Mouse (Mus musculus) left cerebral cortex, postnatal 10 days (tissue): ENCODE results near the gene Doc2g. TPM values are rescaled to one million over a fixed set of nuclear protein-coding genes. Genes with fewer than 3 reads are reported as not detected.
A peak's percentile ranks its signal among the peaks of the same experiment; 100 is the strongest.
"Not testable (repeated sequence)": the region's sequence is repeated elsewhere in the genome, so short reads cannot be mapped to it uniquely, and the experiment has no call there.

Experiments
- DNase-seq, 2 experiments: peaks; one replicate each; pipeline ENCODE4 v3.0.0; 2021 to 2022; ENCODE audit warnings: low spot score in 2 of 2, mixed read lengths in 1 of 2; ENCODE audit errors: extremely low spot score in 1 of 2
- intact Hi-C: fragments of 180-260 bp; cut with DNase I; formaldehyde crosslinking; loops from one replicate; pipeline ENCODE4 v1.15.1; 2025
- total RNA-seq, 2 experiments: library from RNA; stranded (reverse); gene quantifications; 2 replicates each; pipeline ENCODE4 v1.2.3; 2021

Doc2g gene
- total RNA-seq, 2 experiments from 2014 or later: 3.3 to 4.1 TPM

DNA sequence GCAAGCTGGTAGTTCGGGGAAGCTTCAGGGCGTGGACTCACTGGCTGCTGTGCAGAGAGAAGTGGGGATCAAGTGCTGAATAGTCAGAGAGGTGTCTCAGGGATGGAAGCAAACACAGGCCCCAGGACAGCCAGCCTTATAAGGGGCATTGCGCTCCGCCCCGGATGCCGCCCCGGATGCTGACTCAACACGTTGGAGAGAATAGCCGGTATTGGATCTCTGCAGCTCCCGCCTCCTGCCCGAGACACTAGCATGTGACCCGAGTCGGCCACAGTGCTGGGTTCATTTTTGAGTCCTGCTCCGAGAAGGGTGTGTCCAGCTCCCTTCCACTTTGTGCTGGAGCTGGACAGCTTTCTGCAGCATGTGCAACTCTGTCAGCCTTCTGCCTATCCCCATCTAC, 39.0 kb downstream of the Doc2g start:
- peak in 1 of 2 experiments; percentile 68 for DNase-seq
- intact Hi-C loops: no loop called here

DNA sequence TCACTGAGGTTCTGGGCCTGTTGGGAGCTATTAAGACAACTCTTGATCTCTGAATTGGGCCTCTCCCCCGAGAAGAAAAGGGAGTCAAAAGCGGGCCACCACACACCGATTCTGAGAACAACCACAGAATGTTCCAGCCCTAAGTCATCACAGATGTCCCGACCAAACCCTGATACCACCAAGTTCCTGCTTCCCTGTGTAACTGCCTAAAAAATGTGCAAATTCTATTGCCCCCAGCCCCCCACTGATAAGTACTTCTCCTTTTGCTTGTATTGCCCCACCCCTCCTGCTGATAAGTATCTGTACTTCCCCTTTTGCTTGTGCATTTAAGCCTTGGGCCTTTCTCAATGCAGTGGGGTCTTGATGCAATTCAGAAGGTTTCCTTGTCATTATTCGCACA, 41.0 kb downstream of the Doc2g start:
- intact Hi-C loops, DNase-seq: not testable (repeated sequence)

DNA sequence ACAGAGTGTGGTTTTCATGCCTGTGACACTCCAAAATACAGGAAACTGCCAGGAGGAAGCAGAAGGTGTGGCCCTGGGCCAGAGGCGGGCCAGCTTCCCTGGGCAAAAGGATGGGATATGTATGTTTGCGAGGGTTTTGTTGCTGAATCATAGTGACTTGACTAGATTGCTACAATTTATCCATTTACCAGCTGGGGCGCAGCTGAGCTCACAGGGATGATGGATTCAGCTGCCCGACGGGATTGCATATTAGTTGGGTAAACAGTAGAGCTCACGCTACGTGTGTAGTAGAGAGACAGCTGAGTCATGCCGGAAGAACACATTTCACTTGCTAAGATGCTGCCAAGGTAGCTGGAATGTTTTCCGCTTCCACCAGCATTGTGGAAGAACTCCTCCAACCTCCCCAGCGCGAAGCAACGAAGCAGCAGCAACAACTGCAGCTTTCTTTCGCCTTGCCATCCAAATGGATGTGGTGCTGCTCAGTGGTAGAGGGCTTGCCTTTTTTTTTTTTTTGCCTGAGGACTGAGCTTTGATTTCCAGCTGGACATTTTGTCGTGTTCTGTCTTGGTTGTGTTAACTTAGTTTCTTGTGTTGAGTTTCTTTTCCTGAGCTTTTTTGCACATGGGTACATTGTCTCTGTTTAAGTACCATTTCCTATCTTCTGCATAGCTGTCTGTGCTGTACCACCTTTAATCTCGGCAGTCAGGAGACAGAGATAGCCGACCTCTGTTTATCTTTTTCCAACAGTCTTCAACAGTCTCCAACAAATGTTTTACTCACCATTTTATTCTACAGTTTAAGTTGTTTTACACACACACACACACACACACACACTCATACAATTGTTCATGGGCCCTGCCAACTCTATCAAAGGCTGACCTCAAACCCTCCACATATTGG, 43.1 kb downstream of the Doc2g start, which contains the start of gene Gstp2:
Gene Gstp2, minus strand, starts transcription at position 58 of the 900 bp plus-strand sequence.
- DNase-seq: peak; percentile 76 to 87
- intact Hi-C loops: no loop called here

DNA sequence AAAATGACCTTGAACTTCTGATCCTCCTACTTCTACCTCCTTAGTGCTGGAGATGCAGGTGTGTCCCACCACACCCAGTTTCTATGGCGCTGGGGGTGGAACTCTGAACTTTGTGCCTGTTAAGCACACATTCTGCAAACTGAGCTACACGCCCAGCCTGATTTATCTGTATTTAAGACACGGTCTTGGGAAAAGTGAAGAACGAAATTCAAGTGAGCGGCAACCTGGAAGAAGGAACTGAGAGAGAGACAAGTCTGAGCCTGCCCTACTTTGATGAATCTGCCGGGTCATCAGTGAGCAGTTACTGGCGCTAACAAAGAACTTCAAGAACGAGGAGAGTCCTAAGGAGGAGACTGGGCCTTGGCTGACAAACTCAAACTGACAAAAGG, 43.7 kb downstream of the Doc2g start:
- no peak for DNase-seq

DNA sequence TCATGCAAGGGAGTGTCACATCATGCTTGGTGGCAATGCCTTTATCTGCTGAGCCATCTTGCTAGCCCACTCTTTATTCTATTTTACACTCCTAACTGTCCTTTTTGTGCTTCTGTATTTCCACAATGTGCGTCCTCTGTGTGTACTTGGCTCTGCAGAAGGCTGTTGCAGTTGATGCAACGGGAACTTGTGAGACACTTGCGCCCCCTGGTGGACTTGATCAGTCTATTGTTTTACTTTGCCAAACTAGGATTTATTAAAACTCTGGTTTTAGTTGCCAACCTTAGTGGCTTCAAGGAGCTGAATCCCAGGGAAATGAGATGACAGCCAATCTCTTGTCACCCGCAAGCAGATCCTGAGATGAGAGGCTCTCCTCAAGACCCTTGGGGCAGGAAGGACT, 44.7 kb downstream of the Doc2g start:
- DNase-seq: peak; percentile 48 to 81
- intact Hi-C loops: no loop called here

More for the DNA sequence above, 43.7 kb downstream of the Doc2g start:
- intact Hi-C loops: no loop called here

DNA sequence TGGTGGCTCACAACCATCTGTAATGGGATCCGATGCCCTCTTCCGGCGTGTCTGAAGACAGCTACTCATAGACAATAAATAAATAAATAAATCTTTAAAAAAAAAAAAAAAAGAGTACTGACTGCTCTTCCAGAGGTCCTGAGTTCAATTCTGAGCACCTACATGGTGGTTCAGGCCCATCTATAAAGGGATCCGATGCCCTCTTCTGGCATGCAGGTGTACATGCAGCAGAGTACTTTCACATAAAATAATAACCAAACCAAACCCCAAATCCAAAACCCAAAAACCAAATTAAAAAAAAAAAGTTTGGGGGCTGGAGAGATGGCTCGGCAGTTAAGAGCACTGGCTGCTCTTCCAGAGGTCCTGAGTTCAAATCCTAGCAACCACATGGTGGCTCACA, 46.0 kb downstream of the Doc2g start:
- intact Hi-C loops, DNase-seq: not testable (repeated sequence)

DNA sequence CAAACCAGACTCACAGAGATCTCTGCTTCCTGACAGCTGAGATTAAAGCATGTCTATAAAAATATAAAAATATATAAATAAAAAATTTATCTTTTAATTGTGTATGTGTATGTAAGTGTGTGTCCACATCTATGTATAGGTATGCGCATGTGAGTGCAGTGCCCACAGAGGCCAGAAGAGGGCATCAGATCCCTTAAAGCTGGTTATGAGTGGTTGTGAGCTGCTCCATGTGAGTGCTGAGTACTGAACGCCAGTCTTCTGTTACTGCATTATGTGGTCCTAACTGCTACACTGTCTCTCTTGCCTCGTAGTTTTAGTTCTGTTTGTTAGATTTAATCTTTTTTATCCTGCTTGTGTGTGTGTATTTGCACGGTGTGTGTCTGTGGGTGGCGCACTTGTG, 47.9 kb downstream of the Doc2g start:
- no peak for DNase-seq
- intact Hi-C loops: loop anchor here (5.0 kb wide), 1 partner anchor 36 kb away; no protein-coding TSS in a partner anchor

DNA sequence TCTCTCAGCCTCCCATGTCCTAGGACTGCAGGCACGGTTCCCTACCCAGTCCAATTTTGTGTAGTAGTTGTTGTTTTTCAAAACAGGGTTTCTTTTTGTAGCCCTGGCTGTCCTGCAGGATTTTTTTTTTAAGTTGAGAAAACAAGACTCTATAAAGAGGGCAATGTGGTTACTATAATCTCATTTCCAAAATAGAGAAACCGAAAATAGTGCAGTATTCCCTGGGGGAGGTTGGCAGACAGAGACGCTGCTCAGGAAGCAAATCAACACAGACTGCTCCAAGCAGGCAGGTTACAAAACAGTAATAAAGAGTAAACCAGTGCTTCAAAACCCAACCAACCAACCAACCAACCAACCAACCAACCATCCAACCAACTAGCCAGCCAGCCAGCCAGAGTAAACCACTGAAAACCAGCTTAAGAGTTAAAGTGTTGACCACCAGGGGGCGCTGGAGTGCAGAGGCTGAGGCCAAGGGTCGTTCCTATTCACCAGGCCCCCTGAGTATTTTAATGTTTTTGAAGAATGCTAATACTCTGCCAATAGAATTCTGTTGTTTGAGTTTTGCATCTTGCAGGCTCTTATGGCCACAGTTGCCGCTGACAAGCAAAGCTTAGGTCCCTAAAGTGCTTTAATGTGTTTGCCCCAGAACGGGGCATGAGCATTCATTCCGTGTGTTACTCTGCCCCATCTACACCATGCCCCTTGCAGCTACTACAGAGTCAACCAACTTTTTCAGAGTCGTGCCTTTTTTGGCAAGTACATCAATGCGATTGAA, 48.8 kb downstream of the Doc2g start:
- intact Hi-C loops: loop anchor here (5.0 kb wide), 1 partner anchor 35 kb away; no protein-coding TSS in a partner anchor
- peak in 1 of 2 experiments; percentile 71 for DNase-seq

DNA sequence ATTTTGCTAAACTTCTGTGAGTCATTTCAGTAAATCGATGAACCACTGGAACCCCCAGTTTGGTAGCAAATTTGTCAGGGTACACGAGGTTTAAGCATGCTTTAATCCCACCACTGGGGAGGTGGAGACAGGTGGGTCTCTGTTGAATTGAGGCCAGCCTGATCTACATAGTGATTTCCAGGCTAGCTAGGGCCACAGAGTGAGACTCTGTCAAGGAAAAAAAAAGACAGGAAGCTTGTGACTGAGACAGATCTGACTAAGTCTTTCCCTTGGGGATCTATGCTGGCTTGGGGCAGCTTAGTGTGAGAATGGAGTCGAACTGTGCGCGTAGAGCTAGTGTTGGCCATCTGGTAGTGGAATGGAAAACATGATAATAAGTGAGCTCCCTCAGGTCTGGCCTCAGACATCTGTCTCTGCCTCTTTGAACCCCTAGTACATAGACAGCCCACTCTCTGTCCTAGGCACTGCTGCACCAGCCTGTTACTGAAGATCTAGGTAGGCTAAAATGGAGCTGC, 49.5 kb downstream of the Doc2g start:
- intact Hi-C loops: loop anchor here (5.0 kb wide), 1 partner anchor 35 kb away; no protein-coding TSS in a partner anchor
- DNase-seq: no peak

DNA sequence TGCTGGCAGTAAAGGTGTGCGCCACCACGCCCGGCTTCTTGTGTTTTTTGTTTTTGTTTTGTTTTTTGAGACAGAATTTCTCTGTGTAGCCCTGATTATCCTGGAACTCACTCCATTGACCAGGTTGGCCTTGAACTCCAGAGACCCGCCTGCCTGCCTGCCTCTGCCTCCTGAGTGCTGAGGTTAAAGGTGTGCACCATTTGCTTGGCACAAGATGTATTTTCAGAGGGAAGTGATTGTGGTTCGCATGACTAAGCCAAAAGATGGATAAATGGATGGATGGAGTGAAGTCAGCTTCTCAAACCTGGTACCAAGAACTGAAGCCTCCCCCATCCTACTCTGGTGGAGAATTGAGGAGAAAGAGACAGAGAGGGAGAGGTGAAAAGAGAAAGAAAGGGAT, 51.5 kb downstream of the Doc2g start:
- intact Hi-C loops: loop anchor here (5.0 kb wide), 1 partner anchor 33 kb away; no protein-coding TSS in a partner anchor
- no peak for DNase-seq

DNA sequence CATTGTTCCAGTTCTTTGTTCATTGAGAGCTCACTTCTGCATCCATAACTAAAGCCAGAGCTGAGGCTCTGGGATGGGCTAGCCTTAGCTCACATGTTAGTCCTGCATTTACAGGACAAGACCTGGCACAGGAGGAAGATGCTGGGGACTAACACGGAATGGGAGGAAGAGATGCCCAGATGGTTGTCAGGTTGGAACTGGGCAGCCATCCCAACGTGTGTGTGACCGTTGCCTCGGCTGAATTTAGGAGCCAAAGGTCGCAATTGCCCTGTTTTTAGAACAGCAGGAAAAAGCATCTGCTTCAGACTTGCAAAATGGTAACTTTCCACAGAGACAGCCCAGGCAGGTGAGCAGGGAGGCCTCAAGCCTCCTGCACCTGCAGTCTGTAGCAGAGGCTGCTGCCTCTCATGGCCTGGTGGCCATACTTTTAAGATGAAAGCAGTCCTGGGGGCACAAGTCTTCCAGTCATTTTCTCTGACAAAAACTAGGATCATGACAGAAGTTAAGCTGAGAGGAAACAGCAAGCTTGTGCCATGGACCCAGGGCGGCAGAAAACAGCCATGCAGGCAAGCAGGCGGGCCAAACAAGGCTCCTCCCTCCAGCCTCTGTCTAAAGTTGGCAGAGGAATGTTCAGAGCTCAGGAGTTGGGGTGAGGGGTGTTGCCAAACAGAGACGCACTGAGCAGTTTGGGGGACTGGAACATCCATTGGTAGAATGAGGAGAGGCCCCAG, 52.3 kb downstream of the Doc2g start:
- DNase-seq: no peak
- intact Hi-C loops: no loop called here

DNA sequence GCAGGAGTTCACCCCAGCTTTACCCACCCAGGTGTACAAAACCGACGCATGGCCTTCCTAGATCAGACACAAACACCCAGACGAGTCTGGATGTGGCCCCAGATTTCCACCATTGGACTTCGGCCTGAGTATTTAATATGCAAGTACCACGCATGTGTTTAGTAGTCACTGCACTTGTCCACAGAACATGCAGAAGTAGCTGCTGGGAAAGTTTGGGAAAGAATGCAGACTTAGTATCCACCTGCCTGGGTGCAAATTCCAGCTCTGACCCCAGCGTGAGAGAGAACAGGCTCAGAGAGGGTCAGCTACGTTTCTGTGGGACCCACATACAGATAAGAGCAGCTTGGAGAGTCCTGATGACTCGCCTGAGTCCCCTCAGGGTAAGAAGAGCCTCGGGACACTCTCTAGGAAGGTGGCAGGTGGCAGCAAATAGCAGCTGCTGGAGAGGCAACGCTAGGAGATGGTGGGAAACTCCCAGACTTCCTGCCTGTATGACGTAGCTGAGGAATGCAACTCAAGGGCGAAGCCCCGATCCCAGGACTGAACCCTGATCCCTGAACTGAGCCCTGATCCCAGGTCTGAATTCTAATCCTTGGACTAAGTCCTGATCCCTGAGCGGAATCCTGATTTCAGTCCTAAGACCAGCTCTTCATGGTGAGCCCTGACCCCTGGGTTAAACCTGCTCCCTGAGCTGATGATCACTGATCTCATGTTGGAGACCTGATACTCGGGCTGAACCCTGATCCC, 53.0 kb downstream of the Doc2g start:
- DNase-seq: no peak
- intact Hi-C loops: no loop called here

Other genes with a start within 250 kb of the Doc2g start
- 10 to 100 TPM; 56.2 to 62.9 TPM for gene Kmt5b, start 235.9 kb upstream of the Doc2g start, total RNA-seq
- 10 to 100 TPM; 77.3 to 93.0 TPM for gene Chka, start 151.5 kb upstream of the Doc2g start, total RNA-seq
- 10 to 100 TPM; 14.2 to 22.4 TPM for gene Tcirg1, start 96.2 kb upstream of the Doc2g start, total RNA-seq
- 100 to 1,000 TPM; 123 to 130 TPM for gene Ndufs8, start 90.5 kb upstream of the Doc2g start, total RNA-seq
- 1 to 10 TPM; 1.5 to 1.7 TPM for gene Aldh3b1, start 73.5 kb upstream of the Doc2g start, total RNA-seq
- gene Unc93b1, start 68.1 kb upstream of the Doc2g start, total RNA-seq: 10 to 100 TPM; 15.0 to 16.3 TPM
- gene Aldh3b3, start 44.7 kb upstream of the Doc2g start, total RNA-seq: not detected
- gene Aldh3b2, start 31.0 kb upstream of the Doc2g start, total RNA-seq: 1 to 10 TPM; 2.3 to 2.4 TPM
- 1 to 10 TPM; 1.7 to 1.8 TPM for gene Acy3, start 16.7 kb upstream of the Doc2g start, total RNA-seq
- gene Tbx10, start 10.6 kb upstream of the Doc2g start, total RNA-seq: not detected
- gene Nudt8, start 2.7 kb upstream of the Doc2g start, total RNA-seq: 10 to 100 TPM in 1 of 2 experiments, 1 to 10 TPM in 1; 9.7 to 11.2 TPM
- 1 to 10 TPM in 1 of 2 experiments, under 1 TPM in 1; 0.81 to 1.4 TPM for gene Gm49405, start 2.7 kb upstream of the Doc2g start, total RNA-seq
- 100 to 1,000 TPM; 209 to 221 TPM for gene Ndufv1, start 9.5 kb downstream of the Doc2g start, total RNA-seq
- 100 to 1,000 TPM; 226 to 232 TPM for gene Gstp1, start 34.7 kb downstream of the Doc2g start, total RNA-seq
- gene Gstp2, start 42.7 kb downstream of the Doc2g start, total RNA-seq: 10 to 100 TPM; 21.7 to 24.2 TPM
- gene Gstp3, start 56.3 kb downstream of the Doc2g start, total RNA-seq: not detected
- gene Cabp2, start 78.3 kb downstream of the Doc2g start, total RNA-seq: not detected
- 10 to 100 TPM; 20.4 to 21.6 TPM for gene Cdk2ap2, start 93.9 kb downstream of the Doc2g start, total RNA-seq
- 100 to 1,000 TPM; 234 to 237 TPM for gene Pitpnm1, start 96.7 kb downstream of the Doc2g start, total RNA-seq
- gene Aip, start 122.5 kb downstream of the Doc2g start, total RNA-seq: 10 to 100 TPM; 74.2 to 83.5 TPM
- gene Gpr152, start 136.5 kb downstream of the Doc2g start, total RNA-seq: not detected
- gene Cabp4, start 140.7 kb downstream of the Doc2g start, total RNA-seq: under 1 TPM in 1 of 2 experiments, not detected in 1; 0.24 TPM
- 10 to 100 TPM; 80.4 to 92.7 TPM for gene Coro1b, start 145.3 kb downstream of the Doc2g start, total RNA-seq
- gene Ptprcap, start 150.3 kb downstream of the Doc2g start, total RNA-seq: 1 to 10 TPM in 1 of 2 experiments, under 1 TPM in 1; 0.65 to 2.0 TPM
- 10 to 100 TPM; 34.1 to 35.0 TPM for gene Rps6kb2, start 160.0 kb downstream of the Doc2g start, total RNA-seq
- gene Carns1, start 172.2 kb downstream of the Doc2g start, total RNA-seq: 1 to 10 TPM; 3.1 to 3.5 TPM
- 1 to 10 TPM; 2.0 to 3.5 TPM for gene Tbc1d10c, start 188.0 kb downstream of the Doc2g start, total RNA-seq
- gene Ppp1ca, start 188.8 kb downstream of the Doc2g start, total RNA-seq: 100 to 1,000 TPM; 331 to 336 TPM
- 1 to 10 TPM; 8.9 to 9.3 TPM for gene Rad9a, start 198.3 kb downstream of the Doc2g start, total RNA-seq
- gene Clcf1, start 210.9 kb downstream of the Doc2g start, total RNA-seq: 1 to 10 TPM; 1.5 to 1.7 TPM
- not detected for gene AC109138.7, start 211.0 kb downstream of the Doc2g start, total RNA-seq
- 10 to 100 TPM; 12.8 to 16.2 TPM for gene Pold4, start 228.6 kb downstream of the Doc2g start, total RNA-seq